Mouse (Mus musculus): ENCODE results near the gene Fam3b.

DNA sequence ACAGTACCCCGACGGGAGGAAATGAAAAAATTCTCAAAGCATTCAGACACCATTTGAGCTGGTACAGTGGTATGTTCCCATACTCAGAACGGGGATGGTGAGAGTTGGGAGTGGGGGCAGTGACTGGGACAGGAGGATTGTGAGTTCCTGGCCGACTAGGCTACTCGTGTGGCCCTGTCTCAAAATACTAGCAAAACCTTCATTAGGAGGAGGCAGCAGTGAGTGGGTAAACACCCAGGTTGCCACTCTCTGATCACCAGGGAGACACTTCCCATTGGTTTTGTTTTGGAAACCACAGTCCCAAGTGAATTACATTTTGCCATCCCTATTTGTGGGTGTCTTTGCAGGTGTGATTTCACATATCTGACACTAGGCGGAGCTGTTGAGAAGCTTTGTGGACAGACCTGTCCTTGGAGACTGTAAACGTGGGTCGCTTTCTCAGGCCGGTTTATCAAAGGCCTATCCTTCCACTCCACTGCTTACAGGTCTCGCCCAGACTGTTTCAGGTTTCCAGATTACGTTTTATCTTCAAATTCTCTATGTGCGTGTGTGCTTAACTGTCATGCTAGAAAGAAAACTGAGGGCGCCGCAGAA is 70.8 kb downstream of the Fam3b start:
- TF ChIP-seq EP300 (IDR thresholded peaks at IDR 0.05; ENCODE audit: insufficient read depth, low read depth, low read length), result no peak
- peak; percentile 30 for TF ChIP-seq CTCF (IDR thresholded peaks at IDR 0.05; ENCODE audit: low read depth, low read length)

Measured in ES-Bruce4 (cell line).